Mouse (Mus musculus) layer of hippocampus, adult 9-11 months (tissue): ENCODE measurements around the gene Fermt3.
"Not testable (repeated sequence)": the region's sequence is repeated elsewhere in the genome, so short reads cannot be mapped to it uniquely, and the experiment has no call there.

Experiments
- DNase-seq: peaks from one replicate; pipeline ENCODE4 v3.0.0; 2022

Fermt3 gene

DNA sequence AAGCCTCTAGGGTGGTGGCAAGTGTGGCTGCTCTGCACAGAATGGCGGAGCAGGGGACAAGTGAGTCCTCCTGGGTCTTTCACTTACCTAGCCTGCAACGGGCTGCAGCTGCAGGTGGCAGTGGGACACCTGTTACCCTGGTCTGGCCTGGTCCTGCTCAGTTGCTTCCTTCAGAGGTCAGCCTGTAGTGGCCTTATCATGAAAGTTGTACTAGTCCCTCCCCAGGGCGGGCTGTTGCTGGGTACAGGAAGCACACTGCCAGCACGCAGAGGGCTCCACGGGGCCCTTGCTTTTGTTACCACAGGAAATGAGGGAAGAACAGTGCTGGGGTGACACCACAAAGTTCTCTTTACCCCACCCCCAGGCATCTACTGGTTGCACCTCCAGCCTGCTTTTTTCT is at the start of gene Fermt3:
Gene Fermt3 (minus strand): TSS at position 279 of the 400 bp plus-strand sequence.
- DNase-seq, result peak; percentile 85

DNA sequence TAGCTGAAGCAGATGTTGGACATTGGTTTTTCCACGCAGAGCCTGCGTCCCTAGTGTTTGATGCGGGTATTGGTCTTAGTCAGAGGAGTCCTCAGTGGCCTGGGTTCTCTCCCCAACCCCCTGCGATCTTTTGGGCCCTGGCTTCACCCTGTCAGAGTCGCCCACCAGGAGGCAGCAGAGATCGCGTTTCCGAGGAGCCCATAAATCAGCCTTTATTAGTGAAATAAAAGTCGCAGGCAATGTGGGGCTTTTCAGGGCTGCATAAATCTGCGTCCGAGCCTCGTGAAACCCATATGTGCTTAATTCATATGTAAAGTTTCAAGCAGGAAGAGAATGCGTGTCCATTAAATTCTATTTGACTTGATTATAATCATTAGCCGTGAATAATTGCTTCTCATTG is 48.9 kb upstream of the Fermt3 start:
- peak; percentile 56 for DNase-seq

DNA sequence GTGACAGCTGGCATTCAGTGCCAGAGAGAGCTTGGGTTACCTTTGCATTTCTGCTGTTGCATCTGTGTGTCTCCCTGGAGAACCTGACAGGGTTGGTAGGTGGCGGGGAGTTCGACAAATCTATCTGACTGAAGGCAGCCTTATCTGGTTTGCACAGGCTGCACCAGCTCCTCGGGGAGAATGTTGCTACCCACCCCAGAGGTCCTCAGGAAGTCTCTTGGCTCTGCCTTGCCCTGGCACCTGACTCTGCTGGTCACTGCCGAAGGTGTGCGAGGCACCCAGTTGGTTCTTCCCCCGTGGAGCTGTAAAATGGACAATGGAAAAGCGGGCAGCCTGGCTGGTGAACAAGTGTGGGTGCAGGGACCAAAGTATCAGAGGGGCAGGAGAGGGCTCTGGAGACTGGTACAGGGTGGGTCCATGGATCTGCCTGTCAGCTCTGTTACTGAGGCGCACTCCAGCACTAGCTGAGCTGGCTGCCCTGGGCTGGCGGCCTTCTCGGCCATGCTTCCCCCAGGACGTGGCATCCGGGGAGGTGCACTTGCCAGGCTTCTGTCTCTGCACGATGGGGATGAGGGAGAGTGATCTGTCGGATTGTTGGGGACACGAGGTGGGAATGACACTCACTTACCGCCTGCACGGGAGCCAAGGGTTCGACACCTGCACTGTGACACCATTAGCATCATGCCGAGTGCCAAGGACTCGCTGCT is 48.2 kb upstream of the Fermt3 start:
- no peak for DNase-seq

DNA sequence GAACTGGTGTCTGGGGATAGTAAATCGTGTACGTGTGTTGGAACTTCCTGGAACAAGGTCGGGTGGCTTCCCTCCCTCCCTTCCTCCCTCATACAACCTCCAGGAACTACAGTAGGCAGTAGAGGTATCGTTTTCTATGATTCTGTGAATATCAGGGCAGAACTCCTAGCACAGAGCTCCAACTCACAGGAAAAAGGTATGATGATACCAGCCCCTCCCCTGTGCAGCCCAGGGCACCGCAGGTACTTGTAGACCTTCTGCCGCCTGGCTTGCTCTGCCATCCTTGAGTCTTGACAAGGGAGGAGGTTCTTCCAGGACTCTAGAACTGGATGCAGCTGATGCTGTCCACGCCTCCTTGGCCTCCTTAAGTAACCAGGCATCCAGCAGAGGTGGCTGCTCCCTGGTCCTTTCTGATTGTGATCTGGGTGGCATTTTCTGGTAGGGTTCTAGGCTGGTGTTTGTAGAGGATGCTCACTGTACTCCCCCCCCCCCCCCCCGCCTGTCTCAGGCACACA is 47.6 kb upstream of the Fermt3 start:
- no peak for DNase-seq

DNA sequence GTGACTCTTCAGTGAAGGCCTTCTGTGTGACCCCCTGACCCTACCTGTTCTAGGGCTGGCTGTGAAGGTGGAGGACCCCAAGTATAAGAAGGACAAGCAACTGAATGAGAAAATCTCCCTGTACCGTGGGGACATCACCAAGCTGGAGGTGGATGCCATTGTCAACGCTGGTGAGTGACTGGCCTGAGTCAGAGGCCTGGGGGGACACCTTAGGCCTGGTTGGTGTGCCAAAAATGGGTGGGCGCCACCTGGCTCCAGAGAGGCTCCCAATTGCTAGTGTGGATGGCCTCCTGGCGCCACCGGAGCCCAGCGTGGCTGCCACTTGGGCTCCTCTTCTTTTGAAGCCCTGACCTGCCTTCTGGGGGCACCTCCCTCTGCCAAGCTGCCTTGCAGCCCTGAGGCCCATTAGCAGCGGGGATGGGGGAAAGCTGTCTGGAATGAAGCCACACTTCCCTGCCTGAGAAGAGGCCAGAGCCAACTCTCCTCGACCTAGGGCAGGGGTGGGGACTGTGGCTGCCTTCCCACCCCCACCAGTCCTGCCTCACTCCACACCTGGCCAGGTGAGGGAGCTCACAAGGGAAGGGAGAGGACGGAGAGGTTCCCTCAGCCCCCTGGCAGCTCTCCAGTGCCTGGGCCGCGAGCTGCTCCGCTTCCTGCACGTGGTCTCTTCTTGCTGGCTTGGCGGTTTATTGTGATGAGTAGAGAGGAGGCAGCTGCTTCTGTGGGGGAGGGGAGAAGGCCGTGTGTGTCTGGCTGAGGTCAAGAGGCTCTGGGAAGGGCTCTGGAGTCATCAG is 47.0 kb upstream of the Fermt3 start:
- no peak for DNase-seq

DNA sequence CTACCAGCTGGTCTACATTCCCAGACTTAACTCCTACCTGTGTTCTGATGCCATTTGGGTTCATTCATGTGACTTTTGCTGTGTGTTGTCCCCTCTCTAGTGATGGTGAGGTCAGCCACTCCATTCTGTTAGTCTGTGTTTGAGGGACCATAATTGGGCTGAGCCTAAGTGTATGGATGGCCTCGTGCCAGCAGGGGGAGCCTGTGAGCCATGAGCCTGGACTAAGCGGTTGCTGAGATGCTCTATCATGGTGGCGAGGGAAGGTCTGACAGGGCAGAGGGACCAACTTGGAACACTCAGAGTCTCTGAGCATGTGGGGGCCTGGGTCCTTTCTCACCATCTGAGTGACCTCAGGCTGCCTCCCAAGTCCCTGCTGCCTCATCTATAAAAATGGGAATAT is 45.3 kb upstream of the Fermt3 start:
- peak; percentile 75 for DNase-seq

DNA sequence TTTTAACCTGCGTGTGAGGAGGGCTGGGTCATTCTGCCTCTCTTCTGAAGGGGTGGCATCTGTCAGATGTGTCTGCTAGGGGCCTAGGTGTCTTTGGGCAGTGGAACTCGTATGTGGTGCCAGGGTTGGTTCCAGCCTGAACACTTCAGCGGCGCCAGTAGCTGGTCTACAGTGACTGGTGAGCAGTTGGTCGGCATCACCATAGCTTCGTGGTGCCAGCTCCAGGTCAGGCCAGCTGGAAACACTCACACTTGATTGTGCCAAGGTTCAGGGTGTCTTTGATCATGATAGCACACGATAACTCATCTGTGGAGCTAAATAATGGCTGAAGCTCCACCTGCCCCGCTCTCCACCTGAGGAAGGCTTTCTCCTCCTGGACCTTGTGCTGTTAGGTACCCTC is 43.6 kb upstream of the Fermt3 start:
- no peak for DNase-seq

DNA sequence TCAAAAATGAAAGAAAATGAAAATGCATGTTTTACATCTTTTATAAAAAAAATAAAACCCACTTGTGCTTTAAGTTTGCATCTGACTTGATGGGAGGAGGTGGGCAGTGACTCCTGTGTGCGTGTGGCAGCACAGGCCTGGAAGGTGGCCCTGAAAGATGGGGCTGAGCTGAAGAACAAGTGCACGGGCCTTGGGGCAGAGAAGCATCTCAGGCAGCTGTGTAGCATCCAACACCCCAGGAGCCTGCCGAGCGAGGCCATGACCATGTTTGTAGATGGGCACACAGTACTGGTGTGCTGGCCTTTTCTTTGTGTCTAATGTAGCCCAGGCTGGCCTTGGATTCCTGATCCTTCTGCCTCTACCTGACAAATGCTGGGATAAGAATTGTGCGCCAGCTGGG is 42.8 kb upstream of the Fermt3 start:
- no peak for DNase-seq

DNA sequence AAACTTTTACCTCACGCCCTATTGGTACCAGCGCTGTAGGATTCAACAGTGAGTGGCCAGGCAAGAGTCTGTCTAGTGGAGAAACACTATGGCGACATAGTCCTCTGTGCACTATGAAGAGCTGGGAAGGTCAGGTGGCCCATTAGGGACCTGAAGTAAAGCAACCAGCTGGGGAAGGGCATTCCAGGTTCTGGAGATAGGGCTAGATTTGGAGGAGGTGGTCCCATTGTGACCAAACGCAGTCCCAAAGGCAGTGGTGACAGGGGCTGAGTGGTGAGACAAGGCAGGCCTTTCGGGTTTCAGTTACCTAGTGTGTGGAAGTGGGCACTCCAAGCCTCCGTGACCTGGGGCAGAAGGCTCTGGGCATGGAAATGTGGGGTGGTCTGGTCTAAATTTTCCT is 39.3 kb upstream of the Fermt3 start:
- DNase-seq, result no peak

DNA sequence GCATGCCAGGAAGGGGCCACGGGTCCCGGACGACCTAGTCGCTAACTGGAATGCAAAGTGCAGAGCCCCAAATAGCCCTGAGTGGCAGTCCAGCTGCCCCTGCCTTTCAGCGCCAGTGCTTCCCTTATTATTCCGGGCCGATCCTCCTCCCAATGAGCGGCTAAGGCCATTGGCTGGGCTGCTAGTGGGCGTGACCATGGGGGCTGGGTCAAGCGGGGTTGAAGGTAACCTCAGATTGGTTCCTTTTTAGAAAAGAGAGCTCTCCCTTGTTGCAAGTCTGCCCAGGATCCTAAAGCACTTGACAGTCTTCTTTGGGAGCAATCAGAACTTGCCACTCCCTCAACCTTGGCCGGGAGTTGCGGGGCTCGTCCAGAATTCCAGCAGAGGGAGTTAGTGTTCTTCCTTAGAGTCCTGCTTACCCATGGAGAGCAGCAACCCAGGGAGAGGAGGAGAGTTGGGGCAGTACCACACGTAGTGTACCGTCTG is 38.5 kb upstream of the Fermt3 start:
- peak; percentile 79 for DNase-seq

DNA sequence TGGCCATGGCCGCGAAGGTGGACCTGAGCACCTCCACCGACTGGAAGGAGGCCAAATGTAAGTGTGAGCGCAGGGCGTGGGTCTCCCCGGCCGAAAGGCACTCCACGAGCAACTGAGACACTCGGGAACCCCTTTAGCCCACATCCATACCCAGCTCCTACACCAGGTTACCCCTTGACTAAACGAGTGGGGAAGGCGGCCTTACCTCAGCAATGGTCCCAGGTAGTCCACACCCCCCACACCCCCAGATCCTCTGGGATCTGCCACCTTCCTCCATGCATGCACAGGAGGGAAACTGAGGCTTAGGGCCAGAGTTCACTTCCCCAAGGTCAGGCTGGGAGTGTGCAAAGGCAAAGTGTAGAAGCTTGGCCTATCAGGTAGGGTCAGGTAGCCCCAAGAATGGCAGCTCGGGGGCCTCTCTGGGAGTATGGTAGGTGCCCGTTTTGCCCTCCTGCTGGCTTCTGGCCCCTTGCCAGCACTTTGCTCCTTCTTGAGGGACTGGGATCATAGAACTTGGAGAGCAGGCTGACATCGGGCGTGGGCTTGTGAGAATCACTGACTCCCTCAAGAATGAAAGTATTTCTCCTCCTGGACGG is 38.0 kb upstream of the Fermt3 start:
- DNase-seq, result peak; percentile 50

DNA sequence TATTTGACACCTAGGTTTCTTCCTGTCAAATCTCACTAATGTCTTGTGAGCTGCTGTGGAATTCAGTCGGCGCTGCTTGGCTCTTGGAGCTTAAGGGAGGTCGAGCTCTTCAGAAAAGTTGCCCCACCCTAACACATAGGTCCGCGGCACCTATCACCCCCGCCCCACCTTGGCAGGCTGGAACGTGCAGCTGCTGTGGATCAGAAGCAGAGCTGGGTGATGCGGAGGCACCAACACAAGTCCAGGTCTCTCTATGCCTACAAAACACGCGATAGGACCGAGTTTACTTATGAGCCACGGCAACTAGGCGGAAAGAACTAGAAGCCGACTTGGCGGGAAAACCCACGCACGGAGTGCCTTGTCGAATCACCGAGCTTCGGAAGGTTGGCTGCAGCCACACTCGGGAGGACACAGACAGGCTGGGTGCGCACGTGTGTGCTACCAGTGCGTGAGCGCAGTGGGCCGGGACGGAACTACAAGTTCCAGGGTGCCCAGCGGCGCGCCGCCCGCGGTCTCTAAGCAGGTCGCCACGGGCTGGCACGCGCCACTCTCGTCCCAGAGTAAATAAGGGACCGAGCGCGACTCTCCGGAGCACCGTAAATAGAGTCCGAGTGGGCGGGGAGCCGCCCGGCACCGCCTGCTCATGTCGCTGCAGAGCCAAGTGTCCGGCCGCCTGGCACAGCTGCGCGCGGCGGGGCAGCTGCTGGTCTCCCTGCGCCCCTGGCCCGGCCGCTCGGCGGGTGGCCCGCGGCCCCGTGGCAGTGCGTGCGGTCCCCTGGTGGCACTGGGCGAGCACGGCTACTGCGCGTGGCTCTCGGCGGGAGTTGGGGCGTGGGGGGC is 37.2 kb upstream of the Fermt3 start, which contains the start of gene Macrod1:
Gene Macrod1 (plus strand): TSS at position 563 of the 840 bp plus-strand sequence.
- DNase-seq, result peak; percentile 86

DNA sequence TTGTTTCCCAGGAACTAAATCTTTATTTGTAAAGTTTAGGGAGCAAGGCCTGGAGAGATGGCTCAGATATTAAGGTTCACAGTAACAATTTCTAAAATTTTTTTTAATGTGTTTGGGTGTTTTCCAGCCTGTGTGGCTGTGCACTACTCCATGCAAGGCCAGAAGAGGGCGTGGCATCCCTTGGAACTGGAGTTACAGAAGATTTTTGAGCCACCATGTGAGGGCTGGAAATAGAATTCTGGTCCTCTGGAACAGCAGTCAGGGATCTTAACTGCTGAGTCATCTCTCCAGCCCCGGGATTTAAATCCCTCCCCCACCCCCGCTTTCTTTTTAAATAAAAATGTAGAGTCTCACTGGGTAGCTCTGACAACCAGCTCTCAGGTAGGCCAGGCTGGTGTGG is 35.9 kb upstream of the Fermt3 start:
- DNase-seq, result no peak

DNA sequence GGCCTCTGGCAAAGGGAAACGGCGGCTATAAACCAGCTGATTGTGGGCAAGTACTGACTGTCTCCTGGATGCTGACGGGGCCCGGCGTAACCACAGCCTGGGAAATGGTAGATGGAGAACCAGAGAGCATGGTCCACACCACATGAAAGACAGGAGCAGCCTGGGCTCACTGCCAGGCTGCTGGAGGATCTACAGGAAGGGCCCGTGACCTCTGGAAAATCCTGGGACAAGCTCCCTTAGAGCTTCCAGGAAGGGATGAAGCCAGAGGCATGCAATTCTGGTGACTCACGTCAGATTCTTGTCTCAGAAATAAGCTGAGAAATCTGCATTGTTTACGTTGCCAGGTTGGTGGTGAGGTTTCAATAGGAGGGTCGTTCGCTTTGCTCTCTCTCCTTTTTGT is 35.5 kb upstream of the Fermt3 start:
- no peak for DNase-seq

DNA sequence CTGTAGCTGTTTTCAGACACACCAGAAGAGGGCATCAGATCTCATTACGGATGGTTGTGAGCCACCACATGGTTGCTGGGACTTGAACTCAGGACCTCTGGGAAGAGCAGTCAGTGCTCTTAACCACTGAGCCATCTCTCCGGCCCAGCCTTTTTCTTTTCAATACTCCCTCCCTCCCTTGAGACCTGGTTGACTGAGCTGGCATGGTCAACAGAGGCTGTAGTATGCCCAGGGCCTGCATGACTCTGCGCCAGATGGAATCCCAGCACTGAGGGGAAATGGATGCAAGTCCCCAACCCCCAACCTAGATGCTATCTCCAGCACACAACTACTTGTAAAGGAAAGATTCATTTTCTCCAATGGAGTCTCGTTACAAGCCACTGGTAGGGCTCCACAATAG is 34.1 kb upstream of the Fermt3 start:
- DNase-seq, result not testable (repeated sequence)

DNA sequence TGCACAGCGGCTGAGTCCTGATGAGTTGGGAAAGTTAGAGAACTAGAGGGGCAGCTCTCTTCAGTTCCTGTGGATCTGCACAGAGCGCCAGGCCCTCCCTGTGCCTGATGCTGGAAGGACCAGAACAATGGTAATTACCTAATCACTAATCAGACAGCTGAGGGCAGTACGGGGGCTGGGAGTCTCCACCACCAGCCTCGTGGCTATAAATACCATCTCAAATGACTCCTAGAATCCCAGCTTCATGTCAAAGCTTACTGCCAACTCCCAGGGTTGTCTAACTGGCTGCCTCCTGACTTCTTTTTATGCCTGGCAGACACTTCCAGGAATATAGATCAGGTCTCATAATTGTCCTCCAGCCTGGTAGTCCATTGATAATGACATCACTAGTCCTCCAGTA is 25.4 kb upstream of the Fermt3 start:
- DNase-seq, result no peak

DNA sequence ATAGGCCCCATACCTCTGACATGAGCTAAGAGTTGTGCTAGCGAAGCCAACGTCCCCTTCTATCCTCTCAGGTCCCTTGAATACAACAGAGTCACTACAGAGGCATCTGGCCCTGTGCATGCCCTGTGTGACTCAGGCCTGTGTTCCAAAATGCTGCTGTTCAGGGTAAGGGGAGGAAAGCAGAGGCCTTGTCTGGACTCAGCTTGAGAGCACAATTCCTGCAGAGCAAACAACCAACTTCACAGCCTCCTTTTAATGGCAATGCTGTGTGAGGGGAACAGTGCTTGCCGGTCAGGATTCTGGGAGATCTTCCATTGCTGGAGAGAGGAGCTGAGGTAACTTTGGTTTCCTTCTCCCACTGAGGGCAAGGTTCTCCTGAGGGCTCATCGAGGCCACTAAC is 25.0 kb upstream of the Fermt3 start:
- no peak for DNase-seq

DNA sequence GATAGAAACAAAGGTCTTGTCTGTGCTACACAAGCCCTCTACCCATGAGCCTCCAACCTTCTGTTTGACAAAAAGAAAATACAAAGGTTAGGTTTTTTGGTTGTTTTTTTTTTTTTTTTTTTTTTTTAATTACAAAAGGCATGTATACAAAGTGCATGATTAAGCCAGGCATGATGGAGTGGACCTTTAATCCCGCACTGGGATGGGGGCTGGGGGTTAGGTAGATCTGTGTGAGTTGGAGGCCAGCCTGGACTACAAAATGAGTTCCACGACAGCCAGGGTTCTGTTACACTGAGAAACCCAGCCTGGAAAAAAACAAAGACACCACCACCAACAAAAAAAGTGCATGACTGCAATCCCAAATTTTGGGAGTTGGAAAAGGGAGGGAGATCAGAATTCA is 21.9 kb upstream of the Fermt3 start:
- DNase-seq, result no peak

DNA sequence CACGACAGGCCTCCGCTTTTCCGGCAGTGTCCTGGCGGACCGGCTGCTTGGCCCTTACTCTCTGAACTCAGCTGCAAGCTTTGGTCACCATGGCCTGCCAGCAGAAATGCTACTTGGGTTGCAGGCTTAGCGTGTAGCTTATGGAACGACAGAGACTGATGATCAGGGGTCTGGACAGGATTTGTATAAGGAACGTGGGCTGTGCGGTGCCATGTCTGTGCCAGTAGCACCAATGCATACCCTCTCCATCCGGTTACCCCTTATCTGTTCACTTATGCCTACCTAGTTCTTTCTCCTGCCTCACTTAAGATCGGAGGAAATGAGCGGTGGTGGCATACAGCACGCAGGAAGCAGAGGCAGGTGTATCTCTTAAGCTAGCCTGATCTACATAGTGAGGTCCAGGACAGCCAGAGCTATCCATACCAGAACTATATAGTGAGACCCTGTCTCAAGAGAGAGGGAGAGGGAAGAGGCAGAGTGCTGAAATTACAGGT is 21.4 kb upstream of the Fermt3 start:
- DNase-seq, result no peak

DNA sequence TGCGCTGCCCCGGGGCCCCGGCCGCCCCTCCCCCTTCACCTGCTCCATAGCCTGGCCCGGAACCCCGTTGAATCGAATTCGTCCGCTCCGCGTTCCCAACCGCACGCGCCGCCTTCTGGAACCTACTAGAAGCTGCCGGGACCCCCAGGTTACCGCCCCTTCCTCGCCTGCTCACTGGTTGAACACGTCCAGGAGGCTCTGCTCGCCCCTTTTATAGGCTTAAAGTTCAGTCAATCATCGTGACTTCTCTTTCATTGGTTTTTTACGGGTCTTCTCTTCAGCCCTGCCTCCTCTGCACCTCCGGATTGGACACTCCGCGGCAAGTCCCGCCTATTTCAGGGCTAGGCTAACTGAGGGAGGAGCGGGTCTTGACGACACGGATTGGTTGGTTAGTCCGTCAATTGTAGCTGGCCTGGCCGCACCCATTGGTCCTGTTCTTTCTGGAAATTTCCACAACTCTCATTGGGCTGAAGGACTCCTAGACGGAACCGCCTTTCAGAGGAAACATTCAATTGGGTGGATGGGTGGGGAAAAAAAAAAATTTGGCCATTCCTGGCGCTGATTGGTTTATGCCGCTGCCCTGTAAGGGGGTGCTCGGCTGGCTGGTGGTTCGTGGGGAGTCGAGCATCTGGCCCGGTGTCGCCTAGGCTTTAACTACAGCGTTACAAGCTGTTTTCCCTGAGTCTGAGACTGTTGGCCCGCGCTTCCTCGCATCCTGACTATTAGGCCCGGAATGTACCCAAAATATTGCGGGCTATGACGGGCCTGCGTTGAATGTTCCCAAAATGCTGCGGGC is 20.8 kb upstream of the Fermt3 start, which contains the start of gene Stip1:
Gene Stip1 (minus strand): TSS at position 127 of the 796 bp plus-strand sequence.
- DNase-seq, result peak; percentile 100

DNA sequence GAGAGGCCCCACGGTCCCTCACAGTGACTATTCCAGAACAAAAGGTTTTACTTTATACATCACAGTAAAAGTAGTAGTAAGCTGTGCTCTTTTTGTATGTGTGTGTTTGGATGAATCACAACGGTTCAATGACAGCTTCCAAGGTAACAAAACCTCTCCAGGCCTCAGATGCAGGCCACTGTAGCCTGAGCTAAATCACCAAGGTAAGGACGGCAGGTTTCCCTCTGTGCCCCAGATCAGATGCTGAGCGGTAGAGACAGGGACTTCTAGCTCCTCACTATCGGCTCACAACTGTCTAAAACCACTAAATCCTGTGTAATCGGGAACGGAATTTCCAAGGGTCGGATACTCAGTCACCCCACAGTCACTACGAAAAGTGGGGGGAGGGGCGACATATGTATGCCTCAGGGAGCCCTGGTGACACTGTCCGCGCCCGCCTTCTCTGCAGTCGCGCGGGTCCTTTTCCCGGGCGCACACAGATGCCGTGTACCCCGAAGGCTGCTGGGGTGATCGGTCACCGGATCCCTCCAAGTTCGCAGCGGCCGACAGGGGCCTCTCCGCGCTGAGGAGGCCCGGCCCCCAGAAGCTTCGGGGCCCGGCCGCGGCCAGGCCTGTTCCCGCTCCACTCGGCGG is 19.9 kb upstream of the Fermt3 start:
- DNase-seq, result peak; percentile 63
